Mouse (Mus musculus) fat pad, adult 2 months (tissue): ENCODE measurements around the gene Samd13.

Experiments used
- DNase-seq: peaks from one replicate; pipeline ENCODE4 v3.0.0-alpha.2; 2011; ENCODE audit warnings: low read depth, low spot score; ENCODE audit errors: extremely low read depth

Gene Samd13

GRCm38 (mm10) chr3:146617946-146618345 lies 67.4 kb downstream of the Samd13 start:
- no peak for DNase-seq

GRCm38 (mm10) chr3:146616533-146617283 lies 68.7 kb downstream of the Samd13 start:
- no peak for DNase-seq

- no peak for DNase-seq
Observed at GRCm38 (mm10) chr3:146615496-146615895, 69.9 kb downstream of the Samd13 start, which contains the start of gene Dnase2b. Dnase2b (minus strand) TSS chr3:146615596.

- DNase-seq, result no peak
Observed at GRCm38 (mm10) chr3:146611821-146612220, 73.6 kb downstream of the Samd13 start.

- DNase-seq, result no peak
Observed at GRCm38 (mm10) chr3:146611261-146611660, 74.1 kb downstream of the Samd13 start.

- DNase-seq, result no peak
Observed at GRCm38 (mm10) chr3:146610322-146610721, 75.1 kb downstream of the Samd13 start.

GRCm38 (mm10) chr3:146607368-146607767 lies 78.0 kb downstream of the Samd13 start:
- no peak for DNase-seq

- no peak for DNase-seq
Observed at GRCm38 (mm10) chr3:146604647-146605046, 80.7 kb downstream of the Samd13 start.

GRCm38 (mm10) chr3:146602531-146602930 lies 82.9 kb downstream of the Samd13 start:
- DNase-seq, result no peak

- DNase-seq, result no peak
Observed at GRCm38 (mm10) chr3:146601205-146601604, 84.2 kb downstream of the Samd13 start.

GRCm38 (mm10) chr3:146599198-146599900 lies 86.0 kb downstream of the Samd13 start:
- no peak for DNase-seq

GRCm38 (mm10) chr3:146598411-146598810 lies 87.0 kb downstream of the Samd13 start:
- no peak for DNase-seq

GRCm38 (mm10) chr3:146596864-146597263 lies 88.5 kb downstream of the Samd13 start:
- no peak for DNase-seq

- DNase-seq, result no peak
Observed at GRCm38 (mm10) chr3:146596387-146596786, 89.0 kb downstream of the Samd13 start.

GRCm38 (mm10) chr3:146595440-146595839 lies 90.0 kb downstream of the Samd13 start:
- DNase-seq, result no peak
